Mouse (Mus musculus) brain, embryonic 18.5 days (tissue): ENCODE results near the gene Oxld1.

Source experiments
- DNase-seq: peaks from one replicate; pipeline ENCODE4 v3.0.0-alpha.2; 2012; ENCODE audit warnings: low read depth, low spot score

Oxld1 gene

DNA sequence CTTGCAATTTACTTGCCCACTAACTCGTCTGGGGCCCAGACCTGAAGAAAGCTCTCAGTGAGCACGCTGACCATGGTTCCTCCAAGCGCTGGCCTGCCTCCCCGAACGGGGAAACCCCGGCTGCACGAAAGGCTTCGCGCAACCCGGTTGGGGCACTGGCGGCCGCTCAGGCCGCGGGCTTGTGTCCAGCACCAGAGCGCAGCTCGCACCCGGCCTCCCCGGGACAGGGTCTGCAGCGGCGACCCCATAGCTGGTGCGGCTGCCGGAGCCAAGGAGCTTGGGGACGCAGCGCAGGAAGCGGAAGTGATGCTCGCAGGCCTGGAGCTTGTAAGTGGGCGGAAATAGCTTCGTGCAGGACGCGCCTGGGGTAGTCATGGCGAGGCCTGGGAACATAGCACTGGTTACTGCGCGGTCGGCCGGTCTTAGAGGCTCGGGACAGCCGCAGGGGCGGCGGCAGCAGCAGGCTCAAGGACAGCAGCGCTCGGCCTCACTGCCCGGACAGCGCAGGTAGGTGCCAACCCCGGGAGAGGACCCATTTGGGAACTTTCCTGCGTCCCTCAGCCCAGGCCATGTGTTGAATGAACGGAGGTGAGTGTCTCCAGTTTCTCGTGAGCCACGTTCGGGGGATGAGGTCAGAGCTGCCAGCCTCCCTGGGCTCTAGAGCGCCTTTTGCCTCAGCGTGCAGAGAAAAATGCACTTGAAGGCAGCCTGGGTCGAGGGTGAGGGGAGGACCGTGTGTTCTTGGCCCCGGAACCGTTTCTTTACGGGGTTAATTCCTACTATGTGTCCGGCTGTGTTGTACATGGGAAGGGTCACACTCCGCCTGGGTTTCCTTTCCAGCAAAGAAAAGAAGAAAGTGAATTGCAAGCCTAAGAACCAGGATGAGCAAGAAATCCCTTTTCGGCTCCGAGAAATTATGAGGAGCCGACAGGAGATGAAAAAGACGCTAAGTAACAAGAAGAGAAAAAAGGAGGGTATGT, at the start of gene Oxld1, which contains the start of gene Ccdc137:
Gene Oxld1, minus strand, starts transcription at position 297 of the 980 bp plus-strand sequence.
Gene Ccdc137, plus strand, starts transcription at position 344 of the 980 bp plus-strand sequence.
- DNase-seq = peak; percentile 56

DNA sequence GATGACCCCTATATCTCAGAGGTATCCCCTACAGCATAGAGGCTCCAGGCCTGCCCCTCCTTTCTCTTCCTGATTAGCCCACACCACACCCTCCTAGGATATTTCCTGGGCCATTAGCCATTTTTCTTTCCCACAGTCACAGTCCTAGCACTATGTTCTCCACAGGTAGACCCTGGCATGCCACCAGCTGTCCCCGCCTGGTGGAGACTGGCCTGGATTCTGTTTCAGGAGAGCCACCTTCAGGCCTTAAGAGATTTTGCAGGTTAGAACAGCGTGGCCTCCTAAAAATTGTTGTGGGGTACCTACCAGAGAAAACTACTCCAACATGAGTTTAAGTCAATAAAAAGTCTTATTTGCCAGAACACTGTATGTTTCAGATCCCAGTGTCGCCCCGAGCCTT, 49.0 kb upstream of the Oxld1 start:
- no peak for DNase-seq

DNA sequence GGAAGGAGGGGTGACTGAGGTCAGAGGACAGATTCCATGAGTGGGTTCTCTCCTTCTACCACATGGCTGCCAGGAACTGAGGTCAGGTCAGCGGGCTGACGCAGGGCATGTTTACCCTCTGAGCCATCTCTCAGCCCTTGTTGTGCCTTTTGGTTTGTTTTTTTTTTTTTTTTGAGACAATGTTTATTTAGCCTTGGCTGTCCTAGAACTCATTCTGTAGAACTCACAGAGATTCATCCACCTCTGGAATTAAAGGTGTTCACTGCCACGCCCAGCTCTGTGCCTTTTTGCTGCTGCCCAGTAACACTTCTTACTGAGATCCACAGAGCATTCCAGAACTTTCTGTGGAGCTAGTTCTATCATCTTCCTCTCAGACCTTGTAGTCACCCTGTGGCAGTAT, 47.8 kb upstream of the Oxld1 start:
- DNase-seq = no peak

- no peak for DNase-seq
Measured at GRCm38 (mm10) chr11:120501701-120502100, 43.8 kb upstream of the Oxld1 start.

- no peak for DNase-seq
Measured at GRCm38 (mm10) chr11:120501018-120501417, 43.1 kb upstream of the Oxld1 start.

GRCm38 (mm10) chr11:120500357-120500756, 42.5 kb upstream of the Oxld1 start:
- no peak for DNase-seq

DNA sequence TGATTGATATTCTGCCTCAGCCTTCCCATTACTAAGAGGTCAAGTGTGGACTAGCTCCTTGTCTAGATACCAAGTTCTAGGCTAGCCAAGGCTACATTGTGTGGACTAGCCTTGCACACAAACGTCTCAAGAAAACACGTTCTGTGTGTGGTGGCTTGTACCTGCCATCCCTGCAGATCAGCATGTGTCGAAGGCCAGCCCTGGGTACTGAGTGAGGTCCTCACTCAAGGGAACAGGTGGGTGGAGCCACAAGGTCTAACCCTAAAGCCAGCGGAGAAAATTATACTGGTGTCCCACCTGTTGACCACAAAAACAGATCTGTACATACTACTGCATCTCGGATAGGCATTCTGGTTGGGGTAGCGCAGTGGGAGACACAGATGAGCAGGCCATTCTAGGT, 42.0 kb upstream of the Oxld1 start:
- no peak for DNase-seq

GRCm38 (mm10) chr11:120498891-120499290, 41.0 kb upstream of the Oxld1 start:
- DNase-seq = no peak

DNA sequence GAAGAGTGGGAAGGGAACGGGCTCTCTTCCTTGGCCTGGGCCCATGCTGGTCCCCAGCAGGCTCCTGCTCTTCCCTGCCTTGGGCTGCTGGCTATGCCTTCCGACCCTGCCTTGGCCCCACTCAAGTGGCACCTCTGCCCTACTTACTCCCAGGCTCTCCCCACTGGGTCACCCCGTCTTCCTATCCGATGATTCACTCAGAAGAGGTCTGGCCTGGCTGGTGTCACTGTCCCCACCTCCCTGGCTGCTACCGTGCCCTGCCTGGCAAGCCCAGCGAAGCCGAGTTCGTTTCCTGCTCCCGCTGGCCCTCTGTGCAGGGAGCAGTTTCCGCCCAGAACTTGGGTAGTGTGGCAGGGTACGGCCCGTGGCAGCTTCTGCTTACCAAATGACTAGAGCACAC, 40.4 kb upstream of the Oxld1 start:
- DNase-seq = no peak

GRCm38 (mm10) chr11:120497436-120497835, 39.6 kb upstream of the Oxld1 start:
- DNase-seq = no peak

GRCm38 (mm10) chr11:120493911-120494310, 36.0 kb upstream of the Oxld1 start:
- DNase-seq = no peak

DNA sequence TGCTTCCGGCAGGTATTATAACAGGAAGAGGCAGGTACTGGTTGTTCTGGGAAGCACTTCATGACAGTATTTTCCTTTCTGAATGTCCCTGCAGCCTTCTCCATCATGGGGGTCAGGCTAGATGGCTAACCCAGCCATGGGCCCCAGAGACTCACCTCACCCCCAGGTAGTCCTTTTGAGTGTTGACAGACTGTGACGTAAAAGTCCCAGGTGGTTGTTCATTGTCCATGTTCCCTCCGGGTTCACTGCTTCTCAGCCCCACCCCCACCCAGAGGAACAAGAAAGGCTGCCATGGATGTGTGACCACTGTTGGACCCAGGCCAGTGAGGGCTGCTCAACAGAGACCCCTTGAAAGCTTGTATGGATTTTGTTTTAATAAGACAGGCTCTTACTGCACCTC, 35.5 kb upstream of the Oxld1 start:
- DNase-seq = no peak

- DNase-seq = no peak
Measured at GRCm38 (mm10) chr11:120492878-120493203, 35.0 kb upstream of the Oxld1 start.

GRCm38 (mm10) chr11:120492024-120492877, 34.4 kb upstream of the Oxld1 start:
- DNase-seq = no peak

DNA sequence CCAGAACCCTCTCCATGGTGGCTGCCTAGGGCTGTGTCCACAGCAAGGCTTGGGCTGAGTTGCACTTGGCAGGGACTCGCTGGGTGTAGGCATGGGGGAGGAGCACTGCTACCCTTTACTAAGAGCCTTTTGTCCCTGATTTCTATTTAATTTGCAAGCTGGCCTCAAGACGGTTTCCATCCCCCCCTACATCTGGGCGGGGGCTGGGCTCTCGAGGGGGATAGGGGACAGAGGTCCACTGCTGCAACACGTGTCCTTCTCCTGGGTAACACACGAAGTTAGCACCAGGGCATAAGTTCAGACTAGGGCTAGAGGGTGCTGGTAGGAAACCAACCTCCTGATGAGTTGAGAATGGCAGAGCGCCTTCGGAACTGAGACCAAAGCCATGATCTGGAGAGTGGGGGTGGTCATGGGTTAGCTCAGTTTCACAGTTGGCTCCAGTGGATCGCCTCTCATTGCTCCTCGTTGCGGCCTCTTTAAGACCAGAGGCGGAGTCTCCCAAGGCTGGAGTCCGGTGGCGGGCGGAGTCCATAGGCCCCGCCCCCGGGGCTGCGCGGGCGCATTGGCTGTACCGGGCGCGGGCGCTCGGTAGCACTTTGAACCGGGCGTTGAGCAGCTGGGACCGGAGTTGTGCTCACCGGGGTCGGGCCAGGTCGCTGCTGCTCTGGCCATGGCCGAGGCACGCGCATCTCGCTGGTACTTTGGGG, 33.6 kb upstream of the Oxld1 start, which contains the start of gene Slc25a10:
Gene Slc25a10, plus strand, starts transcription at position 524 of the 707 bp plus-strand sequence.
- DNase-seq = peak; percentile 52

DNA sequence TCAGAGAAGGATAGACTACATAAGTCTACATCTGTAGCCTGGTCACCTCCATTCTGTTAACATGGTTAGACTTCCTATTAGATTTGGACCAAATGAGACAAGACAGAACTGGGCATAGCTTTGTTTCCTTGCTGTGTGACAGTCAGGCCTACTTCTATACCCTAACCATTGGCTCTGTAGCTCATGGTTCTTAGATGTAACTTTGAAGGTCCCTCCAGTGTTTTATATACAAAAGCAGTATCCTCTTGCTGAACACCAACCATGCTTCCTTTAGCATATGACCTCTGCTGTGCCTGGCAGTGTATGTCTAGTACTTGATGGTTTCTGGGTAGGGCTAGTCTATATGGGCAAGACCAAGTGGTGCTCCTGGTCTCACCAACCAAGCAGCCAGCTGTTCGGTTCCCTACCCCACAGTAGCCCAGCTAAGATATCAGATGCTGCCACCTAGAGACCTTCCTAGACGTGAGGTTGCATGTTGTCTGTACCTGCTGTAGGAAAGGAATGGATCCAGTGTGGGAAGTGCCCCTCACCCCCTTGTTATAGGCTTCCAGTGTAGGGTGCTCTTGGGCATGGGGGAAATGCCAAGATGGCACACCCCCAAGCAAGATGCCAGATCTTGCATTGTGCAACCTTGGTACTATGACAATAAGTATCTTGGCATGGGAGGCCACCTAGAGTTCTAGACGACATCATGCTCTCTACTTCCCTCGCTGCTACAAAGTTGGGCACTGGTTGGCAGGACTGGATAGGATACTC, 32.6 kb upstream of the Oxld1 start:
- no peak for DNase-seq

GRCm38 (mm10) chr11:120489054-120489761, 31.3 kb upstream of the Oxld1 start:
- peak; percentile 55 for DNase-seq

DNA sequence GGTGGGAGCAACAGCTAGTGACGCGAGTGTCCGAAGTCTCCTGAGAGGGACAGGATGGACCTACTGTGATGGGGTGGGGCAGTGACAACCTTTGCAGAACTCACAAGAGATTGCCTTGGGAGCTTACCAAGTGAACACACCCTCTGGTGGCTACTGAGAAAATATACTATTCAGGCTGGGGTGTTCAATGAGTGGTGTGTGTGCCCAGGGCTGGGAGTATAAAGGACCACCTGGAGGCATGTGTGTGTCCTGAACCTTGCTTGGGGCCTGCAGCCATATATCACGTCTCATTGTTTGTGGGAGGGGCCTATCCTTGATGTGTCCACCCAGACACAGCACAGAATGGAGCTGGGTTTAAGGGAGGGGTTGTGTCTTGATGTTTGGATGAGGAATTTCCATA, 30.6 kb upstream of the Oxld1 start:
- no peak for DNase-seq

- no peak for DNase-seq
Measured at GRCm38 (mm10) chr11:120485251-120485650, 27.4 kb upstream of the Oxld1 start.

DNA sequence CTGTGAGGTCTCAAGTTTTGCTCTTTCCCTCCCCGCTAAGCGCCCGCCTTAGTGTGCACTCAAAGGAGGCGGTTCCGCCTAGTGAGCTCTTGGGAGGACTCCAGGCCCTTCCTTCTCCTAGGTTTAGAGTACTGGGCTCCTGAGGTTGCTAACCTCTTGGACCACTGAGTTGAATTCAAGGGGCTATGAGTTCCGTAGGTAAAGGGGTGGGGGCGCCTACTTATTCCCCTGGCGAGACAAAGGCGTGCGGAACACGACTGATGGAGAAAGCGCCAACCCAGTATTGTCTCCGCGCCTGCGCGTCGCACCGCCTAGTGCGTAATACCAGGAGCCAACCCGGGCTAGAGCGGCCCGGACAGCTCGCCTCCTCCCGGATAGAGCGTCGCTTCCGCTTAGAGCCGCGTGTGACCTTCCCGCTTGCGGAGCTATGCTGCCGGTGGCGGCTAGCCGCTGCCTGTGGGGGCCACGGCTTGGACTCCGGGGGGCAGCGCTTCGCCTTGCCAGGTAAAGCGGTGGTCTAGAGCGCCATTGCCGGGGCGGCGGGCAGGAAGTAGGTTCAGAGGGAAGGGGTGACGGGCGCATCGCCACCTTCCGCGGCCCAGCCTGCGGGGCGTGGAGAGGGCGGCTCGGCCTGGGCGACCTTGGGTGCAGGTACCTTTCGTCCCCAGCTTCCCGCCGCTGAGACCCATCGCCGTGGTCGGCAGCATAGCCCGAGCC, 26.6 kb upstream of the Oxld1 start, which contains the start of gene Mrpl12:
Gene Mrpl12, plus strand, starts transcription at position 349 of the 717 bp plus-strand sequence.
- peak; percentile 94 for DNase-seq
